In the genomic region with DNA sequence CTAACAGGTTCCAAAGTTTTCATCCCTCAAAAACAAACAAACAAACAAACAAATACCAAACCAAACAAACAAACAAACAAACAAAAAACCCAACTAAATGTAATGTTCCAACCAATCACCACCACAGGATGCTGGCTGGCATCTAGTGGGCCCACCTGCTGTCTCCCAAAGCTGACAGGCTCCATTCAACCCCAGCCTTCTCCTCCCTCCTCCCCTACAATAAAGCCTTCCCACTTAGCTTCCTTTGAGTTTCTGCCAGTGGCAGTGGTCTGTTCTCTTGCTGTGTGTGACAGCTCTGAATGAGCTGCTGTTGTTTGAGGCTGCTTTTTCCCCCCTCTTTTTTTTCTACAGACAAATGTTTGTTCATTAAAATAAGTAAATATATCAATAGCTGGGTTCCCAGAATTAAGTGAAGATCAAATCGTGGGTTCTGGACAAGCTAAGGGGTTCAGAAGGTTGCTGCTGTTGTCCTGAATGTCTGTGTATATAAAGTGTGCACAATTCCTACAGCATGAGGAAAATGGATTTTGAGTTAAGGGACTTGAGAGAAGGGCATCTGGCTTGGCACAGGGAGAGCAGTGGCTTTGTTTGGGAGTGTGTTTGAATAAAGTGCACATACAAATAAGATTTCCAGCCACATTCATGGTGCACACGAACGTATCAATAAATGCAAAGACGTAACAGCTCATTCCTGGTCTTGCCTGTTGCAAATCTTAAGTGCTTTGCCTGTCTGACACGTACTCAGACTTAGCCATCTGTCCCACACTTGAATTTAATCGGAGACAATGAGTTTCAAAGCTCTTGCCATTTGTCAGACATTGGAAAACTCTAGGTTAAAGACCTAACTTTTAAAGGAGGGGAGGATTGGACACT, we compare ENCODE assay signal across 17 mouse cellular contexts. TPM values are rescaled to one million over a fixed set of nuclear protein-coding genes. Genes with fewer than 3 reads are reported as not detected.
DNase-seq lines count a peak whose midpoint lies in the region; ATAC-seq lines count a peak whose summit lies in the region.
"Had no signal": no experiment of that assay in that cellular context is flagged by ENCODE, and none has a peak within 500 bp of the region (broad histone marks: within the 10 kb centered on the region; RNA-seq: fewer than 3 reads in every experiment).

No protein-coding gene starts in this region.

- peaks cover 58% of the 10 kb centered on the region for H3K4me1 ChIP-seq in embryonic facial prominence, embryonic 10.5 days
- H3K4me1 ChIP-seq in forebrain, embryonic 16.5 days (replicated peaks; ENCODE audit: control insufficient read depth, insufficient read depth, low read length), result peaks cover 56% of the 10 kb centered on the region
- H3K4me1 ChIP-seq in midbrain, embryonic 10.5 days, result peaks cover 92% of the 10 kb centered on the region

- peak overlapping the region; percentile 28; the same call in 1 of the 2 replicates for H3K4me2 ChIP-seq in forebrain, embryonic 16.5 days (ENCODE audit: low read length)
- H3K4me2 ChIP-seq: heart, embryonic 11.5 days had no signal

- ATAC-seq in forebrain, embryonic 16.5 days, result peak; percentile 71
- ATAC-seq: lung, postnatal 0 days; Patski had no signal

- H3K9ac ChIP-seq in forebrain, embryonic 16.5 days (replicated peaks; ENCODE audit: low read depth, low read length), result peak overlapping the region; percentile 24; the same call in 1 of the 2 replicates

- peak; percentile 49 for DNase-seq in brain, adult 2 months (ENCODE audit: low read depth, low spot score)
- no peak for DNase-seq in embryonic facial prominence, embryonic 10.5 days (ENCODE audit: low spot score)
- DNase-seq in midbrain, embryonic 10.5 days (ENCODE audit: low spot score), result no peak
- no peak for DNase-seq in urinary bladder, postnatal 4 days (ENCODE audit: low spot score in 2 of 2)
- no peak for DNase-seq in right cerebral cortex, postnatal 36 days (ENCODE audit: low spot score in 2 of 2)
- DNase-seq in layer of hippocampus, adult 9-11 months, result no peak
- DNase-seq in layer of hippocampus, postnatal 36 days, result no peak
- DNase-seq: cerebellum, postnatal 14 days; gastrocnemius, adult 2 months; heart, postnatal 4 days had no signal

- WGBS in embryonic facial prominence, embryonic 10.5 days, result 75% methylated on average over 6 of the region's 6 CpGs
- 7% methylated on average over 6 of the region's 6 CpGs for WGBS in forebrain, embryonic 16.5 days
- 50% methylated on average over 6 of the region's 6 CpGs for WGBS in midbrain, embryonic 10.5 days

- H3K4me3 ChIP-seq in embryonic facial prominence, embryonic 10.5 days, result no peak overlapping the region
- no peak overlapping the region for H3K4me3 ChIP-seq in forebrain, embryonic 16.5 days (replicated peaks; ENCODE audit: low read length)
- peak overlapping the region; percentile 21; the same call in 1 of the 2 replicates for H3K4me3 ChIP-seq in midbrain, embryonic 10.5 days
- H3K4me3 ChIP-seq: erythroblast, embryonic 14.5 days; gastrocnemius, adult 2 months had no signal

- peaks cover 20% of the 10 kb centered on the region for H3K36me3 ChIP-seq in embryonic facial prominence, embryonic 10.5 days (replicated peaks)
- no peaks in the 10 kb centered on the region for H3K36me3 ChIP-seq in forebrain, embryonic 16.5 days (ENCODE audit: control insufficient read depth, insufficient read depth)
- H3K36me3 ChIP-seq in midbrain, embryonic 10.5 days, result peaks cover 8% of the 10 kb centered on the region

- H3K9me3 ChIP-seq in embryonic facial prominence, embryonic 10.5 days, result no peaks in the 10 kb centered on the region
- H3K9me3 ChIP-seq in forebrain, embryonic 16.5 days (ENCODE audit: control insufficient read depth, low read length), result no peaks in the 10 kb centered on the region
- 0 out of 2 replicates have a peak, but pooled peaks cover 2% of the 10 kb centered on the region for H3K9me3 ChIP-seq in midbrain, embryonic 10.5 days (replicated peaks)

- peak overlapping the region; percentile 57 for H3K27ac ChIP-seq in embryonic facial prominence, embryonic 10.5 days (replicated peaks)
- H3K27ac ChIP-seq in forebrain, embryonic 16.5 days (ENCODE audit: low read length), result peak overlapping the region; percentile 91
- peak overlapping the region; percentile 87 for H3K27ac ChIP-seq in midbrain, embryonic 10.5 days (replicated peaks)
- H3K27ac ChIP-seq: gastrocnemius, adult 2 months; kidney, postnatal 0 days had no signal

- peaks cover 15% of the 10 kb centered on the region for H3K27me3 ChIP-seq in embryonic facial prominence, embryonic 10.5 days (replicated peaks; ENCODE audit: low read depth, poor library complexity, severe bottlenecking)
- no peaks in the 10 kb centered on the region for H3K27me3 ChIP-seq in forebrain, embryonic 16.5 days (replicated peaks; ENCODE audit: control insufficient read depth, insufficient read depth, low read length)
- H3K27me3 ChIP-seq in midbrain, embryonic 10.5 days (ENCODE audit: low read depth, poor library complexity, severe bottlenecking), result peaks cover 18% of the 10 kb centered on the region
- H3K27me3 ChIP-seq: CH12.LX, Patski had no signal

RNA-seq across cellular contexts. Expression of a gene that starts 15.3 kb away (rescaled TPM):
- polyA plus RNA-seq in embryonic facial prominence, embryonic 10.5 days (2016; fragmentation: Nextera tagmentation; extraction: Ambion mirVana), result 5.6 and 6.8 TPM in 2 replicates
- 133 and 143 TPM in 2 replicates for polyA plus RNA-seq in forebrain, embryonic 16.5 days (2015; fragmentation: Nextera tagmentation; extraction: Ambion mirVana)
- polyA plus RNA-seq in midbrain, embryonic 10.5 days (2016; fragmentation: Nextera tagmentation; extraction: Ambion mirVana), result 7.5 and 11.2 TPM in 2 replicates
- total RNA-seq in layer of hippocampus, postnatal 36 days (2021), result 100 to 1,000 TPM; 689 to 742 TPM

RNA-seq across cellular contexts. Expression of a gene that starts 58.1 kb away (rescaled TPM):
- 14.1 and 18.4 TPM in 2 replicates for polyA plus RNA-seq in embryonic facial prominence, embryonic 10.5 days (2016; fragmentation: Nextera tagmentation; extraction: Ambion mirVana)
- 32.8 and 38.7 TPM in 2 replicates for polyA plus RNA-seq in forebrain, embryonic 16.5 days (2015; fragmentation: Nextera tagmentation; extraction: Ambion mirVana)
- polyA plus RNA-seq in midbrain, embryonic 10.5 days (2016; fragmentation: Nextera tagmentation; extraction: Ambion mirVana), result 18.5 and 19.8 TPM in 2 replicates
- total RNA-seq in layer of hippocampus, postnatal 36 days (2021), result 100 to 1,000 TPM; 117 to 122 TPM

Comparison
In these comparisons a context has a peak if more than half of its experiments do, and no peak if none do; other contexts are left out.
1. RNA of a gene that starts 15.3 kb away (polyA plus RNA-seq): 133 to 143 TPM in forebrain, embryonic 16.5 days; 7.5 to 11.2 TPM in midbrain, embryonic 10.5 days and 5.6 to 6.8 TPM in embryonic facial prominence, embryonic 10.5 days; every median in the first group is over 10 times any median in the second.
2. Peak in every context shown above with its lines, with median percentiles within 50 percentile points of each other: H3K27ac ChIP-seq.